Mouse (Mus musculus): Measurements from ENCODE around the gene Rsbn1.

The Rsbn1 gene

GRCm38 (mm10) chr3:103914010-103914669, at the start of gene Rsbn1:
Gene Rsbn1, plus strand, starts transcription at chr3:103914120.
- in situ Hi-C loops (cut with MboI, MseI) = no loop called here

DNA sequence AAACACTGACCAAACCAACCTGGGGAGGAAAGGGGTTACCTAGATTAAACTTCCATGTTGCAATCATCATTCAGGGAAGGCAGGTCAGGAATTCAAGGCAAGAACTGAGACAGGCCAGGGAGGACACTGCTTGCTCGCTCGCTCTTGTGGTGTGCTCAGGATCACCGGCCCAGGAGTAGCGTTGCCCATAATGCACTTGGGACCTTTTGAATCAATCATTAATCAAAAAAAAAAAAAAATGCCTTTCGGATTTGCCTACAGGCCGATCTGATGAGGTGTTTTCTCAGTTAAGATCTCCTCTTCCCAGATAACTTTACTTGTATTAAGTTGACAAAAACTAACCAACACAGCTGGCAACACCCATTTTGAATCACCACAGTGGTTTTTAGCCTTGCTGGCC, 49.7 kb upstream of the Rsbn1 start:
- in situ Hi-C loops (cut with MboI, MseI) = no loop called here

DNA sequence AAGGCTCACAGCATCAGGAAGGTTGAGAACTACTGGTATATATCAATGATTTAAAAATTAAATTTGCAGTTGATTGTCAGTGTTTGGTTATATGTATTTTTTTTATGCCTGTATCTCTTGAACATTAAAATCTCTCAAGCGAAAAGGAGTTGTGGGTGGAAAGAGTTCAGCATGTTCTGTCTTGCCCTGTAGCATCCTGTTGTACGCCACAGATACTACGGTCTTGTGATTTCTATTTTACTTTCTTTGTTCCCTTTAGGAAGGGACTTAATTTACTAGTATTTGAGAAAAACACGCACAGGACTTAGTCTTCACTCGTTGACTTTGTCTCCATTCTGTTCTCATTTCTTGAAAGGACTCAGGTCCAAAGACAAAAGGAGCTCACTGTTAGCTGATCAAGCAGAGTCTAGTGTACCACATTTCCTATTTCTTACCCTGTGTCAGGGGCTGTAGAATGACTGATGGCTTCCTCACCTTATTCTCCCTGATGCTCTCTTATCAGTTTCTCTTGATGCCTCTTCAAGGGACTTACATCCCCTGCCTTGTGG, 46.4 kb upstream of the Rsbn1 start:
- in situ Hi-C loops (cut with MboI, MseI) = no loop called here

DNA sequence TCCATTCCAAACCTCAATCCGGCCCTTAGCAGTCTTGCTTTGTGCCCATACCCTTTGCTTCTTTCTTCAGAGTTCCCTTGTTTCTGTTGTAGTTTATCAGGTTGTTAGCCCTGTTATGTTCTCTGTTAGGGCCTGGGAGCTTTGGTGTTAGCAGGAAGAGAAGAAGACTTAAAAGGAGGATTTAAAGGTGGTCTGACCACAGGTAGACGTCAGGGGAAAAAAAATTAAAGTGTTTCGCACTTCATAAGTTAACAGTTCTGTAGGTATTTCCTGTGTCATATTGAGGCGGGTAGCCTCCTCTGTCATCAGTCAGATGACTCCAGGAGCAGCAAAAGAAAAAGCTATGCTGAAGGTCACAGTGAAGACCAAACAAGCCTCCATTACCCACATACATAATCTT, 45.9 kb upstream of the Rsbn1 start:
- in situ Hi-C loops (cut with MboI, MseI) = no loop called here

- in situ Hi-C loops (cut with MboI, MseI) = no loop called here
Observed at GRCm38 (mm10) chr3:103872663-103873098, 41.2 kb upstream of the Rsbn1 start.

DNA sequence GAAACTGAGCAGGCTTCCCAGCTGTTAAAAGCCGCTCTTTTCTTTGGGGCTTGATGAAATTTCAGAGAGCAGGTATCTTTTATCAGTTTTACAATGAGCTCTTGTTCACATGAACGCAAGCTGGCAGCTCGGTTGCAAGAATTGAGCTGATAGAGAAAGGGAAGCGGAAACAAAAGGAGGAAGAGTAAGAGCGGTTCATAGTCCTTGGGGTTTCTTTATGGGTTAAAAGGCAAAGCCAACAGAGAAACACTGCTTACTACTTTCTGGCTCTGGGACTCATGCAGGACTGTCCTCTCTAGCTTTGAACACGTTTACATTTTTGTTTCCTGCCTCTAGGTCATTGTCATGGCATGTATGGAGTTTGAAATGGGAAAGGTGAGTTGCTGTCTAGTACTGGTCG, 39.6 kb upstream of the Rsbn1 start:
- in situ Hi-C loops (cut with MboI, MseI) = no loop called here

- in situ Hi-C loops (cut with MboI, MseI) = loop anchor here (5.0 kb wide), 2 partner anchors 34 to 59 kb away; no protein-coding TSS in a partner anchor
Observed at GRCm38 (mm10) chr3:103885946-103886345, 28.0 kb upstream of the Rsbn1 start.

- in situ Hi-C loops (cut with MboI, MseI) = loop anchor here (5.0 kb wide), 2 partner anchors 35 to 60 kb away; no protein-coding TSS in a partner anchor
Observed at GRCm38 (mm10) chr3:103887581-103887980, 26.3 kb upstream of the Rsbn1 start.

DNA sequence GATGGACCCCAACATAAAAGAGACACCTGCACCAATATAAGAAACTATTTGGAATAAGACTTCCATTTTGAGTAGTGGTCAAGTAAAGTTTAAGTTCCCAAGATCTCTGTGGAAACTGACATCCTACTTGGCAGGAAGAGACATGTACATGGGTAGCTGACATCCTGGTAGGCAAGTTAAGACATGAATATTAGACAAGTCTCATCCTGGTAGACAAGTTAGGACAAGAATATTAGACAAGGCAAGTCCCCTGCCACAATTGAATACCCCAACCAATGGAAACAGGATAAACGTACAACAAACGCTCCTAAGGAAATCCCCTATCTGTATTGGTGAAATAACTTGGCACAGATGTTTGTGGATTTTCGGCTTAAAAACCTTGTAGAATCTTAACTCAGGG, 20.5 kb upstream of the Rsbn1 start:
- in situ Hi-C loops (cut with MboI, MseI) = no loop called here

DNA sequence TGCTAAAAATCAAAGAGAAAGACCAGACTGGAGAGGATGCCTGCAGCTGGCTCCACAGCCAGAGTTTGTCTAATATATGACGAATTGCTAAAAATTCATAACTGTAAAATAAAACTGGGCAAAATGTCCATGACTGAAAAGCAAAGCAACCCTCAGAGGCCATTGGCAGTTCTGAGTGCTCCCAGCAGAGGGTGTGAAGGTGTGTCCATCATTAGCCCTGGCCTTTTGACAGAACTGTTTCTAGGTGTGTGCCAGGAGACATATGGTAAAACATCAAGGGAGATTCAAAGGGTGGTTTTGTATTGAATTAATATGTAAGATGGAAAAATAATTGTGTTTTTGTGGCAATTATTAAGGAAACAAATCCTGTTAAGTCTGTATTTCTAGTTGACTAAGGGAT, 9.2 kb upstream of the Rsbn1 start:
- in situ Hi-C loops (cut with MboI, MseI) = loop anchor here (10.0 kb wide), 1 partner anchor 520 kb away; no protein-coding TSS in a partner anchor

DNA sequence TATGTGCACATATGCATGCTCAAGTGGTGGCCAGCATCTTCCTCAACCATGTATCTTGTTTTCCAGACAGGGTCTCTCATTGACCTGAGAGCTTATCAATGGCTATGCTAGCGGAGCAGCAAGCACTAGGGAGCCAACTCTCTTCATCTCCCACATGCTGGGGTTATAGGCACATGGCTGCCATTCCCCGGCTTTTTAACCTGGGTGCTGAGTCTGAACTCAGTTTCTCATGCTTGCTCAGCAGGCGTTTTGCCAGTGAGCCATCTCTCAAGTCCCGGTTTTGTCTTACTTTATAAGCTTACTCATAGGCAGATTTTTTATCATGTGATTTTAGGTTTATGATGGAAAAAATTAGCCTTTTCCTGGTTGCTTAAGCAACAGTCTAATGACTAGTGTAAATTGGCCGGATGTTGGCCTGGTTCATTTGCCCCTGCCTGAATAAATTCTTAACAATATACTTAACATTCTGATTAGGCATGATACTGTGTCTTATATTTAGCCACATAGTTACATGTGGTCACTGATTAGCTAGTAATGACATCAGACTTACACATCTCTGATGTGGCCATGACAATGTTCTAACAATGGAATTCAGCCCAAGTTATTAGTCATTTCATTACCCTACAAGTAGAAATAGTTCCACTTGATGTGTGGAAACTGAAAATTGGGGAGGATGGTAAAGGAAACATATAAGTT, 6.4 kb upstream of the Rsbn1 start:
- in situ Hi-C loops (cut with MboI, MseI) = loop anchor here (10.0 kb wide), 1 partner anchor 523 kb away; no protein-coding TSS in a partner anchor

- in situ Hi-C loops (cut with MboI, MseI) = loop anchor here (10.0 kb wide), 1 partner anchor 524 kb away; no protein-coding TSS in a partner anchor
Observed at GRCm38 (mm10) chr3:103908781-103909180, 5.1 kb upstream of the Rsbn1 start.

DNA sequence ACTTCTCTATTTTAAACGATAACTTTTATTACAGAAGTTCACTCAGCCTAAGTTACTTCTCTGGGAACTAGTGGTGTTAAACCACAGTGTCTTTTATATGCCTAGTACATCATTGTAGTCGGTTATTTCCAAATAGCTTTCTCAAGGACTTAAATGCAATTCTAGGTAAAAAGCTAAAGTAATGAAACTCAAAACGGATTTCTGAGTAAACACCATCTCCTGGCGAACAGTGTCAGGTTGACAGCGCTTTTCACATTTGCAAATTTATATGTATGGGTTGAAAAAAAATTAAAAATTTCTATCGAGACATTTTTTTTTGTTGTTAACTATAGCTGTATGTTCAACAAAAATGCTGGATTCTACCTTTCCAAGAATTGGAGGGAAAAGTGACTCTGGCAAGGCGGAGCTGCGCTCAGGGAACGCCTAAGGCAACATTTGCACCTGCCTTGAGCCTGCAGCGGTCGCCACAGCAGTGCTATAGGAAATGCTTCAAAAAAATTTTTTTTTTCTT, 414 bp upstream of the Rsbn1 start:
- in situ Hi-C loops (cut with MboI, MseI) = no loop called here

DNA sequence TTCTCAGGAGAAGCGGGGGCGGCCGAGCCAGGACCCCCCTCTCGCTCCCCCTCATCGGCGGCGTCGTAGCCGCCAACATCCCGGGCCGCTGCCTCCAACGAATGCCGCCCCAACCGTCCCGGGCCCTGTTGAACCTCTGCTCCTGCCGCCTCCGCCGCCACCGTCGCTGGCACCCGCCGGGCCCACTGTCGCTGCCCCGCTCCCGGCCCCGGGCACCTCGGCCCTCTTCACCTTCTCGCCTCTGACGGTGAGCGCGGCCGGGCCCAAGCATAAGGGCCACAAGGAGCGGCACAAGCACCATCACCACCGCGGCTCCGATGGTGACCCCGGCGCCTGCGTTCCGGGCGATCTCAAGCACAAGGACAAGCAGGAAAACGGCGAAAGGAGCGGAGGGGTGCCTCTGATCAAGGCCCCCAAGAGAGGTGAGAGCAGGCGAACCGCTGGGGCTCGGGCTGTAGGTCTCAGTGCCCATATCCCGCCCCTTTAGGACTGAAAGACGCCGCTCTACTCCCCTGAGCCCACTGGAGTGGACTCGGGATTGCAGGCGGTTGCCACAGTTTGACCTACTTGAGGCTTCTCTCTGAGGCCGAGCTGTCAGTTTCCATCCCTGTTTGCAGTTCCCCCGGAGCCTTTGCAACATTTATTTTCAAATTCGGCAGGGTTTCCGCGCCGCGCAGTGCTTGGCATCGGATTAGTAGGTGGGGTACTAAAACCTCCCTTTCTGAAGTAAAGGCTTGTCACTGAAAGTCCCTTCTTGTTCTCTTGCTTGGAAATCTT, 1.0 kb downstream of the Rsbn1 start:
- in situ Hi-C loops (cut with MboI, MseI) = no loop called here

DNA sequence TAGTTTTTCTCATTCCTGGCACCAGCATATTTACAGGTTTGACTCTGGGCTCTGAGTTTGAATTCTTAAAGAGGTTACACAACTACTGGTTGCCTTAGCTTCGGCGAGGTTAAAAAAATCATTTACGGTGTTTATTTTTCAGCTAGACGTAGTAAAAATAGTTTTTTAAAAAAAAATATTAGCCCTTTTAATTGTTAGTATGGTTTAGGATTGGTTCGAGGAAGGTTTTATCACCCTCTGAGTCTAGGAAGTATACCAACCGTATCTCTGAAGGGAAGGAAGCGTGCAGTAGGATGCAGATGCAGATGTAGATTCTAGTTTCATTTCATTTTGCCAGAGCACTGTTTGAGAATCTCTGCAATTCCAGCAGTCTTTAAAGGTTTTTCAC, 1.6 kb downstream of the Rsbn1 start:
- in situ Hi-C loops (cut with MboI, MseI) = no loop called here

DNA sequence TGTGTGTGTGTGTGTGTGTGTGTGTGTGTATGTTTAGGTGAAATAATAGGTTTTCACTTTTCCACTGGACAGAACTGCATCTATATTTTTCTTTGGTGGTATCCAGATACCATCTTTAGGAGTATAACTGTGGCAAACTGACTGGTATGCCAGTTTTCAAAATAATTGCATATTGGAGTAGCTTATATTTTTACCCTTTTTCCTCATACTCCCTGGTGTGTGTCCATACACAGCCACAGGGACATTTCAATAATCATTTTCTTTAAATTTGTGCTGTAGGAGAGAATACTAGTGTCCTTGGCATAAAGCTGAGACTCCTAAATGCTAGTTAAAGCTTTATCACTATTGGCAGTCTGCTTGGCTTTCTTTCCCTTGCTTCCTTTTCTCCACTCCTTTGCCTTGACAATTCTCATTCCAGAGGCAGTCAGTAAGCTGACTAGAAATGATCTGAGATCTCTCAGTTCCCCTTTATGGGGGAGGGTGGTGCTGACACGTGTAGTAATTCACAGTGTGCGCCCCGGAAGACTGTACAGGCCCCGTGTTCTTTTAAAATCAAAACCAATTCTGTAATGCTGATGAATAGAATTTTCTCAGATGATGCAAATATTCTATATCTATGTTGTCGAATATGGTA, 2.4 kb downstream of the Rsbn1 start:
- in situ Hi-C loops (cut with MboI, MseI) = no loop called here

DNA sequence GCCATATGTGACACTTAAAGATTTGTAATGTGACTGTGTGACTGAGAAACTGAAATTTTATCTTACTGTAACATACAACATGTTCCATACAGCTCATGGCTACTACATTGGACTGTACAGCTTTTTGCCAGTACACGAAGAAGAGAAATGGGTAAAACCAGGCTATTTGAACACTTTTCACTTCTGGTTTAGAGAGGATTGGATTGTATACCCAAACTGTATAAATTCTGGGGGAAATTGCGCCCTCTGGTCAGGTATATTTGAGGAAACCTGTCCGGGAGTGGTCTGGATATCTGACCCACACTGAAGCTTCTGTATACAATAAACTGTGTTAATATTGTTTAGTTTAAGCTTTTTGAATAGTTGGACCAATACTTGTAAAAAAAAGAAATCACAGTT, 2.9 kb downstream of the Rsbn1 start:
- in situ Hi-C loops (cut with MboI, MseI) = no loop called here

DNA sequence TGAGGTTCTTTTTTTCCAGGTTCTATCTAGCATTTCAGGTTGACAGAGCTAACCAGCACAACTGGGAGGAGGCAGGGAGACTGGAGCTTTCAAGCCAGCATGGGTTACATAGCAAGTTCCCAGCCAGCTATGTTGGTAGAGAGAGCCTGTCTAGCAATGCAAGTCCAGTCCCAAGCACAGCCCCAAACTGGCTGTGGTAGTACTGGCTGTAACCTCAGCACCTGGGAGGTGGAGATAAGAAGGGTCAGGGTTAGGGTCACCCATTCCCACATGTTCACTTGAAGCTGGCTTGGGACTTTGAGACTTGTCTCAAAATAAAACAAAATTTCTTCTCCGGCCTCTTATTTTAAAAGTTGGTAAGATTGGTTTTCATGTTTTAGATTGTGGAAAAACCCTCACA, 6.2 kb downstream of the Rsbn1 start:
- in situ Hi-C loops (cut with MboI, MseI) = loop anchor here (5.0 kb wide), 1 partner anchor 42 kb away; no protein-coding TSS in a partner anchor

GRCm38 (mm10) chr3:103925302-103925701, 11.4 kb downstream of the Rsbn1 start:
- in situ Hi-C loops (cut with MboI, MseI) = no loop called here

GRCm38 (mm10) chr3:103927511-103927910, 13.6 kb downstream of the Rsbn1 start:
- in situ Hi-C loops (cut with MboI, MseI) = no loop called here
